Mouse (Mus musculus): ENCODE measurements around the gene Uchl1.

GRCm38 (mm10) chr5:66643260-66643659 is 32.6 kb upstream of the Uchl1 start:
- TF ChIP-seq POLR2A (IDR thresholded peaks at IDR 0.05; ENCODE audit: extremely low read depth, insufficient read depth, low read length) (no peak), CTCF (IDR thresholded peaks at IDR 0.05; ENCODE audit: extremely low read depth, insufficient read depth, low read length) (no peak)

Data from cortical plate, adult 2 months (tissue).